Mouse (Mus musculus): ENCODE results near the gene March4.

- TF ChIP-seq CTCF (IDR thresholded peaks at IDR 0.05; ENCODE audit: extremely low read depth, insufficient read depth, low read length) (no peak), POLR2A (IDR thresholded peaks at IDR 0.05; ENCODE audit: extremely low read depth, insufficient read depth, low read length) (no peak)
Observed at GRCm38 (mm10) chr1:72390420-72390819, 146.3 kb downstream of the March4 start.

Data from cortical plate, adult 2 months (tissue).